In genomic region chr3:101131772-101132171, GRCm38 (mm10) we compare ENCODE assay signal across 25 mouse cellular contexts. TPM values are rescaled to one million over a fixed set of nuclear protein-coding genes. Genes with fewer than 3 reads are reported as not detected.
DNase-seq lines count a peak whose midpoint lies in the region; ATAC-seq and TF ChIP-seq lines count a peak whose summit lies in the region.
"Had no signal": no experiment of that assay in that cellular context is flagged by ENCODE, and none has a peak within 500 bp of the region (broad histone marks: within the 10 kb centered on the region; RNA-seq: fewer than 3 reads in every experiment).

No protein-coding gene starts in this region.

- no peaks in the 10 kb centered on the region for H3K9me3 ChIP-seq in intestine, embryonic 14.5 days (ENCODE audit: control insufficient read depth, low read length)
- no peaks in the 10 kb centered on the region for H3K9me3 ChIP-seq in intestine, postnatal 0 days (ENCODE audit: control insufficient read depth)
- H3K9me3 ChIP-seq in lung, postnatal 0 days (ENCODE audit: low read length) = no peaks in the 10 kb centered on the region
- H3K9me3 ChIP-seq: embryonic facial prominence, embryonic 10.5 days; embryonic facial prominence, embryonic 12.5 days; forebrain, embryonic 13.5 days; G1E had no signal

- intact Hi-C loops in heart, postnatal 36 days (cut with DNase I) = no loop called here

- no peak overlapping the region for H3K9ac ChIP-seq in intestine, embryonic 14.5 days (ENCODE audit: low read length)
- no peak overlapping the region for H3K9ac ChIP-seq in intestine, postnatal 0 days (ENCODE audit: low read depth, low read length)
- H3K9ac ChIP-seq in lung, postnatal 0 days (replicated peaks; ENCODE audit: low read depth) = no peak overlapping the region
- H3K9ac ChIP-seq: embryonic facial prominence, embryonic 12.5 days; forebrain, embryonic 13.5 days had no signal

- peak; percentile 86 for DNase-seq in heart, adult 11 months
- DNase-seq in heart, postnatal 36 days = no peak
- peak; percentile 53 for DNase-seq in intestine, embryonic 14.5 days (ENCODE audit: low spot score)
- DNase-seq in lung, postnatal 0 days (ENCODE audit: low spot score) = peak; percentile 51
- no peak for DNase-seq in lung, postnatal 4 days
- DNase-seq in retina, postnatal 1 day = peak; percentile 18
- no peak for DNase-seq in retina, embryonic 14.5 days (ENCODE audit: low spot score)
- DNase-seq: adrenal gland, adult 8-10 months; adrenal gland, postnatal 14 days; adrenal gland, postnatal 36 days; B cell, adult 2 months; cerebellum, adult 11-12 months; cerebellum, adult 2 months; cerebellum, adult 9-10 months; cerebellum, postnatal 10 days; cerebellum, postnatal 25 days had no signal

- no peak overlapping the region for H3K4me2 ChIP-seq in intestine, embryonic 14.5 days (ENCODE audit: low read length)
- H3K4me2 ChIP-seq in intestine, postnatal 0 days (replicated peaks; ENCODE audit: low read depth) = no peak overlapping the region
- H3K4me2 ChIP-seq in lung, postnatal 0 days (replicated peaks; ENCODE audit: low read depth, low read length) = no peak overlapping the region
- H3K4me2 ChIP-seq: embryonic facial prominence, embryonic 12.5 days; forebrain, embryonic 13.5 days had no signal

- H3K27me3 ChIP-seq in intestine, embryonic 14.5 days (replicated peaks; ENCODE audit: control insufficient read depth, insufficient read depth, low read length) = no peaks in the 10 kb centered on the region
- no peaks in the 10 kb centered on the region for H3K27me3 ChIP-seq in intestine, postnatal 0 days (replicated peaks; ENCODE audit: control insufficient read depth, insufficient read depth, low read length)
- no peaks in the 10 kb centered on the region for H3K27me3 ChIP-seq in lung, postnatal 0 days (replicated peaks; ENCODE audit: insufficient read depth, low read length)
- H3K27me3 ChIP-seq: CH12.LX; embryonic facial prominence, embryonic 12.5 days; forebrain, embryonic 13.5 days; Patski had no signal

- no peak for ATAC-seq in intestine, embryonic 14.5 days (replicated peaks; ENCODE audit: low FRiP score, low TSS enrichment, low read depth)
- ATAC-seq in intestine, postnatal 0 days = no peak
- ATAC-seq in lung, postnatal 0 days = peak; percentile 61
- ATAC-seq: activated CD4-positive, CD25-positive, alpha-beta regulatory T cell, adult 4 months; CD4-positive, CD25-positive, alpha-beta regulatory T cell, adult 4 months; forebrain, embryonic 13.5 days; Patski had no signal

- H3K4me3 ChIP-seq in intestine, embryonic 14.5 days (ENCODE audit: low read depth, low read length) = no peak overlapping the region
- H3K4me3 ChIP-seq in intestine, postnatal 0 days (ENCODE audit: low read depth, low read length) = no peak overlapping the region
- no peak overlapping the region for H3K4me3 ChIP-seq in lung, postnatal 0 days (ENCODE audit: low read depth, low read length)
- H3K4me3 ChIP-seq: embryonic facial prominence, embryonic 10.5 days; embryonic facial prominence, embryonic 12.5 days; forebrain, embryonic 13.5 days had no signal

- peaks cover 10% of the 10 kb centered on the region for H3K4me1 ChIP-seq in intestine, embryonic 14.5 days (replicated peaks; ENCODE audit: control insufficient read depth, insufficient read depth, low read length)
- H3K4me1 ChIP-seq in intestine, postnatal 0 days (replicated peaks; ENCODE audit: control insufficient read depth, insufficient read depth, low read length) = no peaks in the 10 kb centered on the region
- H3K4me1 ChIP-seq in lung, postnatal 0 days (ENCODE audit: insufficient read depth, low read depth, low read length) = no peaks in the 10 kb centered on the region

- H3K36me3 ChIP-seq in intestine, embryonic 14.5 days (ENCODE audit: control insufficient read depth, insufficient read depth, low read length) = no peaks in the 10 kb centered on the region
- no peaks in the 10 kb centered on the region for H3K36me3 ChIP-seq in intestine, postnatal 0 days (ENCODE audit: control insufficient read depth, insufficient read depth)
- no peaks in the 10 kb centered on the region for H3K36me3 ChIP-seq in lung, postnatal 0 days (ENCODE audit: insufficient read depth, low read length)
- H3K36me3 ChIP-seq: embryonic facial prominence, embryonic 10.5 days; embryonic facial prominence, embryonic 12.5 days; G1E had no signal

- no peak overlapping the region for H3K27ac ChIP-seq in intestine, embryonic 14.5 days (ENCODE audit: low read depth)
- H3K27ac ChIP-seq in intestine, postnatal 0 days (ENCODE audit: low read depth, low read length) = no peak overlapping the region
- peak overlapping the region; percentile 64; the same call in 1 of the 2 replicates for H3K27ac ChIP-seq in lung, postnatal 0 days (ENCODE audit: low read length)
- H3K27ac ChIP-seq: forebrain, embryonic 13.5 days had no signal

- 78% methylated on average over 5 of the region's 5 CpGs for WGBS in intestine, embryonic 14.5 days
- 52% methylated on average over 5 of the region's 5 CpGs for WGBS in intestine, postnatal 0 days
- WGBS in lung, postnatal 0 days = 57% methylated on average over 5 of the region's 5 CpGs

- TF ChIP-seq CTCF in intestine, postnatal 0 days (IDR thresholded peaks at IDR 0.05; ENCODE audit: low read depth) = no peak
- TF ChIP-seq CTCF in lung, postnatal 0 days (IDR thresholded peaks at IDR 0.05) = no peak

- peak; percentile 87 for TF ChIP-seq EP300 in lung, postnatal 0 days (IDR thresholded peaks at IDR 0.05)

RNA-seq across cellular contexts. Expression of gene Ptgfrn, which starts 21.7 kb away (rescaled TPM):
- 10 to 100 TPM; 27.1 to 29.3 TPM for total RNA-seq in heart, postnatal 36 days (2021)
- polyA plus RNA-seq in intestine, embryonic 14.5 days (2014; fragmentation: Nextera tagmentation; extraction: Ambion mirVana) = 8.4 and 8.8 TPM in 2 replicates
- polyA plus RNA-seq in intestine, postnatal 0 days (2015; fragmentation: Nextera tagmentation; extraction: Ambion mirVana) = 5.6 and 6.1 TPM in 2 replicates
- polyA plus RNA-seq in lung, postnatal 0 days (2015; fragmentation: Nextera tagmentation; extraction: Ambion mirVana) = 10.2 and 10.5 TPM in 2 replicates
- total RNA-seq: CH12.LX had no signal
- polyA plus RNA-seq: G1E had no signal

Comparison
In these comparisons a context has a peak if more than half of its experiments do, and no peak if none do; other contexts are left out.
1. DNase-seq: peak in heart, adult 11 months (single experiment), intestine, embryonic 14.5 days (single experiment), lung, postnatal 0 days (single experiment) and retina, postnatal 1 day (single experiment); none in heart, postnatal 36 days (0 of 2), lung, postnatal 4 days (0 of 2) and retina, embryonic 14.5 days (single experiment).